Mouse (Mus musculus): Measurements from ENCODE around the gene Tanc1.

DNA sequence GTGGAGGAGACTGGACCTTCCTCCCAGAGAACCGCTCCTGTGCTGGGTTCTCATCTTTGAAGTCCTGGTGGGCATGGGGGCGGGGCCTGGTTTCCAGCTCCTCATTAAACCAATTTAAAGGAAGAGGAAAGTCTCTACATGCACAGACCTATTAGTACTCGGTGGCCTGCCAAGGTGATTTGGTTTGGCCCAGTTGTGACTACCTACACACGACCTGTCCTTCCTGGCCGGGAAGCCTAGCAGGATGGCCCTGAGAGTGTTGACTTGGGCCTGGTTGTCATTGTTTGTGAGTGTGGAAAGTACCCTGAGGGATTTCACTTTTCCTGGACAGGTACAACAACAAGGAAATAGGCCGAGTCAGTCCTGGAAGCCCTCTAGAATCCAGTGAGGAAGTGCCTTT is 64.2 kb downstream of the Tanc1 start:
- TF ChIP-seq POLR2A (IDR thresholded peaks at IDR 0.05; ENCODE audit: insufficient read depth, low read depth, low read length) (no peak), CTCF (IDR thresholded peaks at IDR 0.05) (no peak)
